Mouse (Mus musculus): Measurements from ENCODE around the gene Zfp281. TPM values are rescaled to one million over a fixed set of nuclear protein-coding genes. Genes with fewer than 3 reads are reported as not detected.

The Zfp281 gene
- polyA plus RNA-seq, 1 experiment from 2014 or later: 33.5 TPM

- H3K9me3 ChIP-seq: no peaks in the 10 kb centered on the region
- no peak overlapping the region for H3K4me3 ChIP-seq (replicated peaks)
- WGBS: 87% methylated on average over 2 of the region's 2 CpGs
- no peak overlapping the region for H3K9ac ChIP-seq
- H3K27me3 ChIP-seq: no peaks in the 10 kb centered on the region
- no peak for ATAC-seq (ENCODE audit: low FRiP score)
- H3K27ac ChIP-seq: no peak overlapping the region
- H3K4me1 ChIP-seq: no peaks in the 10 kb centered on the region
- no peak overlapping the region for H3K4me2 ChIP-seq
- H3K36me3 ChIP-seq (replicated peaks): no peaks in the 10 kb centered on the region
Measured at GRCm38 (mm10) chr1:136639221-136639620, 14.5 kb downstream of the Zfp281 start.

GRCm38 (mm10) chr1:136642701-136643100 is 18.0 kb downstream of the Zfp281 start:
- Histone ChIP-seq H3K4me2 (no peak overlapping the region), H3K9me3 (no peaks in the 10 kb centered on the region), H3K4me1 (no peaks in the 10 kb centered on the region), H3K27me3 (no peaks in the 10 kb centered on the region), H3K4me3 (replicated peaks) (no peak overlapping the region), H3K36me3 (replicated peaks) (no peaks in the 10 kb centered on the region), H3K9ac (no peak overlapping the region), H3K27ac (no peak overlapping the region)
- ATAC-seq (ENCODE audit: low FRiP score): no peak
- WGBS: 80% methylated on average over 3 of the region's 3 CpGs

GRCm38 (mm10) chr1:136644486-136644885 is 19.8 kb downstream of the Zfp281 start:
- H3K4me1 ChIP-seq: no peaks in the 10 kb centered on the region
- ATAC-seq (ENCODE audit: low FRiP score): no peak
- H3K36me3 ChIP-seq (replicated peaks): no peaks in the 10 kb centered on the region
- H3K4me3 ChIP-seq (replicated peaks): no peak overlapping the region
- H3K27me3 ChIP-seq: no peaks in the 10 kb centered on the region
- 61% methylated on average over 4 of the region's 4 CpGs for WGBS
- no peak overlapping the region for H3K9ac ChIP-seq
- no peak overlapping the region for H3K27ac ChIP-seq
- H3K9me3 ChIP-seq: no peaks in the 10 kb centered on the region
- H3K4me2 ChIP-seq: no peak overlapping the region

DNA sequence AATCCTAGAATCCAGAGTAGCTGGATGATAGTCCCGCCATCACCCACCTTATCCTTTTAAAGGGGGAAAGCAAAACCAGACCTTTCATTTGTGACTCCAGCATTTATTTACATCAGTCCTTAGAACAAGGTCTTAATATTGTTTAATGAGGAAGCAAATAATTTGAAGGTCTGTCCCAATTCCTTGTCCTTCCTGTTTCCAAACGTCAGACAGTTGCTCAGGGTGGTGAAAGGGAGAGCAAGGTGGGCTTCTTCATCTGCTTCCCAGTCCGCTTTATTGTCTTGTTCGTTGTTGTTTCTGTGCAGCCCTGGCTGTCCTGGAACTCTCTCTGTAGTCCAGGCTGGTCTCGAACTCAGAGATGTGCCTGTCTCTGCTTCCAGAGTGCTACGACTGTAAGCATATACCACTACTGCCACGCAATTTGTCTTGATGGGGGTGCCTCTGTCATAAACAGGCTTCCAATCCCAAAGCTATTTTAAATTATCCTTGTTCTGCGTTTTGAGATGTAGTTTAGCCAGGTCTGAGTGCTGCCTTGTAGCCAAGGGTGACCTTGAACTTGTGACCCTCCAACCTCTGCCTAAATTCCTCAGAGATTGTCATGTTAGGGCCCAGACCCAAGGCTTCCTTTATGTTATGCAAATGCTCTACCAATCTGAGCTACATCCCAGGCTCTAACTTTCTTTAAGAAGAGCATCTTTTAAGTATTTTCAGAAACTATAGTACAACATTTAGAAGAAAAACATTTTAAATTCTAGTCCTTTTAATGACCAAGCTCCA is 21.3 kb downstream of the Zfp281 start:
- no peak overlapping the region for H3K9ac ChIP-seq
- H3K36me3 ChIP-seq (replicated peaks): no peaks in the 10 kb centered on the region
- no peaks in the 10 kb centered on the region for H3K9me3 ChIP-seq
- H3K27me3 ChIP-seq: no peaks in the 10 kb centered on the region
- H3K4me2 ChIP-seq: no peak overlapping the region
- H3K27ac ChIP-seq: no peak overlapping the region
- no peak overlapping the region for H3K4me3 ChIP-seq (replicated peaks)
- WGBS: 90% methylated on average over 8 of the region's 8 CpGs
- ATAC-seq (ENCODE audit: low FRiP score): no peak
- H3K4me1 ChIP-seq: no peaks in the 10 kb centered on the region

- no peak overlapping the region for H3K4me2 ChIP-seq
- 88% methylated on average over 3 of the region's 3 CpGs for WGBS
- ATAC-seq (ENCODE audit: low FRiP score): no peak
- no peak overlapping the region for H3K27ac ChIP-seq
- H3K27me3 ChIP-seq: no peaks in the 10 kb centered on the region
- H3K9ac ChIP-seq: no peak overlapping the region
- no peaks in the 10 kb centered on the region for H3K9me3 ChIP-seq
- H3K4me1 ChIP-seq: no peaks in the 10 kb centered on the region
- no peak overlapping the region for H3K4me3 ChIP-seq (replicated peaks)
- H3K36me3 ChIP-seq (replicated peaks): no peaks in the 10 kb centered on the region
Measured at GRCm38 (mm10) chr1:136652066-136652465, 27.4 kb downstream of the Zfp281 start.

GRCm38 (mm10) chr1:136653526-136653925 is 28.8 kb downstream of the Zfp281 start:
- Histone ChIP-seq H3K4me1 (no peaks in the 10 kb centered on the region), H3K4me3 (replicated peaks) (no peak overlapping the region), H3K27me3 (no peaks in the 10 kb centered on the region), H3K9me3 (no peaks in the 10 kb centered on the region), H3K27ac (no peak overlapping the region), H3K36me3 (replicated peaks) (no peaks in the 10 kb centered on the region), H3K9ac (no peak overlapping the region), H3K4me2 (no peak overlapping the region)
- WGBS: 90% methylated on average over 8 of the region's 8 CpGs
- no peak for ATAC-seq (ENCODE audit: low FRiP score)

DNA sequence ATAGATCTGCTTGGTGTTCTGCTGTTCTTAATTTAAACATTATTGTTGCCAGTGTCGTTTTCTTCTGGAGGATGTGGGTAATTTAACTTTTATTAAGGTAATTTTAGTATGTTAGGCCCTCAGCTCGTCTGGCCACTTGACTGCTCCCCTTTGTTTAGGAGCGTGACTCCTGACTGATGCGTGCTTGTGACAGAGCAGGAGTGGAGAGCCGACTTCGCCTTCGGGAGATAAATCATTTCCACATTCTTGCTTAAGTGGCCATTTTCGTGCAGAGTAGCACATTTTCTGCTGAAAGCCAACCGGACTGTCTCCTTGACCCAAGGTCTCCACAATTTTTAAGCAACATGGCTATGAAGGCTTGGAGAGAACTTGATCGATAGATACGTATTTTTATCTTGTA is 29.7 kb downstream of the Zfp281 start:
- Histone ChIP-seq H3K27ac (no peak overlapping the region), H3K9me3 (no peaks in the 10 kb centered on the region), H3K4me3 (replicated peaks) (no peak overlapping the region), H3K27me3 (no peaks in the 10 kb centered on the region), H3K36me3 (replicated peaks) (no peaks in the 10 kb centered on the region), H3K4me2 (no peak overlapping the region), H3K9ac (no peak overlapping the region), H3K4me1 (no peaks in the 10 kb centered on the region)
- no peak for ATAC-seq (ENCODE audit: low FRiP score)
- WGBS: 69% methylated on average over 11 of the region's 11 CpGs

DNA sequence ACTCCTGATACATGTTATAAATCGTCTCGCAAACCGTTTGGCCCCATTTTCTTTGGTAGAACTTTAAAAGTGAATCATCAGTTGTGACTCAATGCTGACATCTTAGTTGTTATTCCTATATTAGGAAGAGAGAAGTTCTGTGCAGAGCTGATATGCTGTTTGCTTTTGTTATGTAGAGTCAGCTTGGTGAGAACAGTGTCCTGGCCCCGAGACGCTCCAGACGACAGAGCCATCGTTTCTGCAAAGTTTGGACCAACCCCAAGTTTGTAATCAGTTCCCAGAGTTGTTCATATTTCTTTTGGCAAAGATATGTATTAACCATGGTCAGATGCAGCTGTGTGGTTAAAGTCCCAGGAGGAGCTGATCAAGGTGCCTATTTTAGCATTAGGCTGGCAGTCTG is 31.9 kb downstream of the Zfp281 start:
- Histone ChIP-seq H3K27ac (no peak overlapping the region), H3K36me3 (replicated peaks) (no peaks in the 10 kb centered on the region), H3K4me1 (peaks cover 5% of the 10 kb centered on the region), H3K9me3 (no peaks in the 10 kb centered on the region), H3K4me2 (no peak overlapping the region), H3K9ac (no peak overlapping the region), H3K27me3 (no peaks in the 10 kb centered on the region), H3K4me3 (replicated peaks) (no peak overlapping the region)
- no peak for ATAC-seq (ENCODE audit: low FRiP score)
- 91% methylated on average over 7 of the region's 7 CpGs for WGBS

GRCm38 (mm10) chr1:136658456-136659227 is 33.9 kb downstream of the Zfp281 start:
- 92% methylated on average over 13 of the region's 13 CpGs for WGBS

GRCm38 (mm10) chr1:136659337-136659736 is 34.6 kb downstream of the Zfp281 start:
- Histone ChIP-seq H3K9ac (no peak overlapping the region), H3K36me3 (replicated peaks) (no peaks in the 10 kb centered on the region), H3K4me3 (replicated peaks) (no peak overlapping the region), H3K27ac (no peak overlapping the region), H3K27me3 (no peaks in the 10 kb centered on the region), H3K4me1 (peaks cover 15% of the 10 kb centered on the region), H3K9me3 (no peaks in the 10 kb centered on the region), H3K4me2 (no peak overlapping the region)
- 83% methylated on average over 9 of the region's 9 CpGs for WGBS
- ATAC-seq (ENCODE audit: low FRiP score): no peak

More at GRCm38 (mm10) chr1:136658456-136659227, 33.9 kb downstream of the Zfp281 start:
- no peaks in the 10 kb centered on the region for H3K27me3 ChIP-seq
- H3K9ac ChIP-seq: no peak overlapping the region
- no peak overlapping the region for H3K4me3 ChIP-seq (replicated peaks)
- ATAC-seq (ENCODE audit: low FRiP score): no peak
- no peak overlapping the region for H3K4me2 ChIP-seq
- no peaks in the 10 kb centered on the region for H3K9me3 ChIP-seq
- H3K27ac ChIP-seq: no peak overlapping the region
- H3K4me1 ChIP-seq: peaks cover 15% of the 10 kb centered on the region
- H3K36me3 ChIP-seq (replicated peaks): no peaks in the 10 kb centered on the region

GRCm38 (mm10) chr1:136659917-136660316 is 35.2 kb downstream of the Zfp281 start:
- Histone ChIP-seq H3K4me1 (peaks cover 15% of the 10 kb centered on the region), H3K4me3 (replicated peaks) (no peak overlapping the region), H3K4me2 (no peak overlapping the region), H3K9me3 (no peaks in the 10 kb centered on the region), H3K27ac (no peak overlapping the region), H3K27me3 (no peaks in the 10 kb centered on the region), H3K36me3 (replicated peaks) (no peaks in the 10 kb centered on the region), H3K9ac (no peak overlapping the region)
- WGBS: 84% methylated on average over 9 of the region's 9 CpGs
- no peak for ATAC-seq (ENCODE audit: low FRiP score)

- Histone ChIP-seq H3K27me3 (no peaks in the 10 kb centered on the region), H3K27ac (no peak overlapping the region), H3K4me2 (peak overlapping the region; percentile 25; the same call in 1 of the 2 replicates), H3K36me3 (replicated peaks) (no peaks in the 10 kb centered on the region), H3K4me1 (peaks cover 15% of the 10 kb centered on the region), H3K9ac (no peak overlapping the region), H3K4me3 (replicated peaks) (no peak overlapping the region), H3K9me3 (no peaks in the 10 kb centered on the region)
- WGBS: 24% methylated on average over 9 of the region's 9 CpGs
- 0 out of 2 replicates have a peak, but pooled peaks have one; percentile 20 for ATAC-seq (ENCODE audit: low FRiP score)
Measured at GRCm38 (mm10) chr1:136661511-136661910, 36.8 kb downstream of the Zfp281 start.
